Mouse (Mus musculus) cerebellum, adult 2 months (tissue): Measurements from ENCODE around the gene Mdfi. TPM values are rescaled to one million over a fixed set of nuclear protein-coding genes. Genes with fewer than 3 reads are reported as not detected.

Experiments used
- DNase-seq, 2 experiments: peaks; one replicate each; pipeline ENCODE4 v3.0.0; 2021
- H3K27ac ChIP-seq: fragments of 200-500 bp; 2 replicates; pipeline ENCODE4 v1.5.1; 2012; ENCODE audit warnings: low read length, control low read depth, inconsistent platforms; ENCODE audit not compliant: insufficient read depth
- H3K27me3 ChIP-seq: fragments of 200-500 bp; 2 replicates; pipeline ENCODE4 v1.6.1; 2012; ENCODE audit warnings: inconsistent platforms, mild to moderate bottlenecking, low read length, moderate library complexity; ENCODE audit not compliant: control insufficient read depth, insufficient read depth
- H3K4me1 ChIP-seq: fragments of 200-500 bp; 2 replicates; pipeline ENCODE4 v1.6.1; 2011; ENCODE audit warnings: low read length; ENCODE audit not compliant: control insufficient read depth, insufficient read depth
- H3K4me3 ChIP-seq: fragments of 200-500 bp; replicated peaks from 2 replicates; pipeline ENCODE3; 2011; ENCODE audit warnings: mild to moderate bottlenecking, low read depth, low read length, control low read depth; ENCODE audit not compliant: insufficient read depth
- CTCF ChIP-seq: fragments of 200-500 bp; IDR thresholded peaks from 2 replicates; pipeline ENCODE4 v1.5.1; 2011; ENCODE audit warnings: low read depth, mild to moderate bottlenecking, control low read depth, low read length, moderate library complexity, borderline replicate concordance; ENCODE audit not compliant: insufficient read depth
- POLR2A ChIP-seq: fragments of 200-500 bp; IDR thresholded peaks from 2 replicates; pipeline ENCODE4 v1.6.1; 2011; ENCODE audit warnings: low read length, control low read depth, borderline replicate concordance; ENCODE audit not compliant: insufficient read depth
- WGBS: fragments of 180-500 bp; shearing (Covaris S2); methylation state at CpG from one replicate; pipeline ENCODE4 v1.1.7; 2018; 5-methylcytosine and 5-hydroxymethylcytosine counted together
- polyA plus RNA-seq: library from polyadenylated mRNA; depleted of rRNA; stranded (reverse); fragments of >200 nt; gene quantifications from 2 replicates; pipeline ENCODE4 v1.2.3, GENCODE M21; 2012

Mdfi gene
- polyA plus RNA-seq, 1 experiment: 24.1 TPM

GRCm38 (mm10) chr17:47780470-47780869 is 54.0 kb downstream of the Mdfi start:
- Histone ChIP-seq H3K27me3 (no peaks in the 10 kb centered on the region), H3K27ac (no peak overlapping the region), H3K4me3 (no peak overlapping the region), H3K4me1 (no peaks in the 10 kb centered on the region)
- WGBS: 82% methylated on average over 10 of the region's 10 CpGs
- no peak for DNase-seq
- TF ChIP-seq CTCF (no peak), POLR2A (no peak)

GRCm38 (mm10) chr17:47777141-47777540 is 57.4 kb downstream of the Mdfi start:
- no peaks in the 10 kb centered on the region for H3K27me3 ChIP-seq
- TF ChIP-seq POLR2A (no peak), CTCF (no peak)
- peaks cover 3% of the 10 kb centered on the region; the same call in 1 of the 2 replicates for H3K4me1 ChIP-seq
- WGBS: 61% methylated on average over 2 of the region's 2 CpGs
- DNase-seq: no peak
- no peak overlapping the region for H3K27ac ChIP-seq
- no peak overlapping the region for H3K4me3 ChIP-seq

GRCm38 (mm10) chr17:47773604-47774003 is 60.9 kb downstream of the Mdfi start:
- peaks cover 6% of the 10 kb centered on the region; the same call in 1 of the 2 replicates for H3K4me1 ChIP-seq
- peak overlapping the region; percentile 49; the same call in 1 of the 2 replicates for H3K27ac ChIP-seq
- TF ChIP-seq CTCF: no peak
- TF ChIP-seq POLR2A: no peak
- 43% methylated on average over 6 of the region's 6 CpGs for WGBS
- no peaks in the 10 kb centered on the region for H3K27me3 ChIP-seq
- H3K4me3 ChIP-seq: no peak overlapping the region
- DNase-seq: no peak

- no peaks in the 10 kb centered on the region for H3K27me3 ChIP-seq
- H3K27ac ChIP-seq: no peak overlapping the region
- no peak for DNase-seq
- WGBS: 84% methylated on average over 11 of the region's 11 CpGs
- no peak overlapping the region for H3K4me3 ChIP-seq
- peaks cover 6% of the 10 kb centered on the region; the same call in 1 of the 2 replicates for H3K4me1 ChIP-seq
- TF ChIP-seq POLR2A (no peak), CTCF (no peak)
These were observed 64.8 kb downstream of the Mdfi start for GRCm38 (mm10) chr17:47769389-47770299.

GRCm38 (mm10) chr17:47768707-47769276 is 65.7 kb downstream of the Mdfi start:
- 43% methylated on average over 12 of the region's 12 CpGs for WGBS
- H3K4me1 ChIP-seq: peaks cover 10% of the 10 kb centered on the region
- TF ChIP-seq CTCF (no peak; the same call in 1 of the 2 replicates), POLR2A (no peak)
- DNase-seq: no peak
- H3K27me3 ChIP-seq: no peaks in the 10 kb centered on the region
- no peak overlapping the region; the same call in 1 of the 2 replicates for H3K27ac ChIP-seq
- H3K4me3 ChIP-seq: no peak overlapping the region

GRCm38 (mm10) chr17:47767456-47768141 is 66.9 kb downstream of the Mdfi start:
- Histone ChIP-seq H3K27ac (no peak overlapping the region), H3K27me3 (no peaks in the 10 kb centered on the region), H3K4me1 (peaks cover 18% of the 10 kb centered on the region), H3K4me3 (no peak overlapping the region)
- DNase-seq: no peak
- WGBS: 52% methylated on average over 17 of the region's 17 CpGs
- TF ChIP-seq CTCF (no peak), POLR2A (no peak)

- no peak overlapping the region for H3K4me3 ChIP-seq
- TF ChIP-seq POLR2A (no peak), CTCF (no peak)
- no peak overlapping the region for H3K27ac ChIP-seq
- peaks cover 24% of the 10 kb centered on the region for H3K4me1 ChIP-seq
- 77% methylated on average over 2 of the region's 2 CpGs for WGBS
- no peak for DNase-seq
- H3K27me3 ChIP-seq: no peaks in the 10 kb centered on the region
These were observed 67.4 kb downstream of the Mdfi start for GRCm38 (mm10) chr17:47767081-47767455.
